Mouse (Mus musculus) left cerebral cortex, adult 11 months (tissue): ENCODE data around the gene Cryge.
A peak's percentile ranks its signal among the peaks of the same experiment; 100 is the strongest.

ENCODE experiments used
- DNase-seq: peaks from one replicate; pipeline ENCODE4 v3.0.0; 2022; ENCODE audit warnings: low spot score

Gene Cryge

DNA sequence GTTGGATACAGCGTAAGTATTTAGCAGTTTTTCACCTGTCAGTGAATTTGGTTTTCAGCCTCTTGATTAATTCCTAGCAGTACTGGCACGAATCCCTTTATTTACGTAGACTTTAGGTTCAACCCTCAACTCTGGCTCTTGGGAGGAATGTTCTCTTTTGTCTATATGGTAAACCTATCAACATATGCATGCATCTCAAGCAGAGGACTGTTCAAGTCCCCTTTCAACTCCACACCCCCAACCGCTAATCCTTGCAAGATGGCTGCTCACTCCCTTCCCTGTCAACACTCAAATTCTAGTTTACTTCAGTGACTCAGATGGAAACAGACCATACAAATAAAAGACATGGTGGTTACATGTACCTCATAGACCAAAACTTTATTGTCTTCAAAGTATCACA lies 38.2 kb downstream of the Cryge start:
- DNase-seq = no peak

DNA sequence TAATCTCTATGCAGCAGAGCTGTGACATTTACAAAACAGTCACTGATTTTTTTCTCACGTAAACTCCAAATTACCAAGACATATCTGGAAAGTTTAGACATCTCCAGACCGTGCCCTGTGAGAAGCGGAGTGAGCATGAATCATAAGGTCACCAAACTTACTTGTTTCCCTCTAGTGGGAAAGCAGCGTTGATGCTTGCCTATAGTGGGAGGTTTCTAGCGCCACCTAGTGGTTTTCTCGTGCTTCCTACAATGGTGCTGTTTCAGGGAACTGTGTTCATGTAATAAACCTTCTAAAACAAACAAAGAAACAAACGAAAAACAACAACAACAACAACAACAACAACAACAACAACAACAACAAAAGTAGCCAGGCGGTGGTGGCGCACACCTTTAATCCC lies 40.8 kb downstream of the Cryge start:
- peak; percentile 29 for DNase-seq

DNA sequence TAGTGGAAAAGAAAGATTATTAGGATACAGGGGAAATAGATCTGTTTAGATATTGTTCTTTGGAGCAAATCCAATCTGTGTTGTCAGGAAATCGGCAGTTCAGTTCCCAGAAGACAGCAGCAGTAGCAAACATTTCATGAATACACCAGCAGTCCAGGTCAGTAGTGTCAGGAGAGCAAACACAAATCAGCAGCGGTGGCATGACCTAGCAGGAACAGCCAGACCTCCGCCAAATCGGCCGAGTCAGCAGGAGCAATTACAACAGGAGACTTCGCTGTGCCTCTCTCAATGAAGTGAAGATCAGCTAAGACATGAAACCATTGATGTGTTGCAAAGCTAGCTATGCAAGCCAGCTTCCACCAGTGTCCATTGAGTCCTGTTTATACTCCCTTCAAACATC lies 45.4 kb downstream of the Cryge start:
- no peak for DNase-seq

DNA sequence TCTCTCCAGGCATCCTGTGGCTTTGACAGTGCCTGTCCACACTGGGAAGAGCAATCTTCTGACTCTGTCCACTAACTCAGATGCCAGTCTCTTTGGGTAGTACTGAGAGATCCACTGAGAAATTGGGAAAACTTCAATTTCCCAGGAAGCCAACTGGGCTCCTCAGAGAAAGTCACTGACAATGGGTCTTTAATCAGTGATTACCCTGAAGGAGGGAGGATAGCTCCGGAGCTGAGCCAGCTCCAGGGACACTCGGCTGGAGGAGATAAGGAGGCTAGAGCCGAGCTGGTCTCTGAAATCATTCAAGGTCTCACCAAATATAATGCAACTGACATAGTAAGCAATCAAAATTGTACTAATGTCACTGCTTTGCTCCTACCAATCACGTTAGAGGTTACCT lies 46.4 kb downstream of the Cryge start:
- no peak for DNase-seq
